Mouse (Mus musculus): ENCODE measurements around the gene Ube2i.

Gene Ube2i

DNA sequence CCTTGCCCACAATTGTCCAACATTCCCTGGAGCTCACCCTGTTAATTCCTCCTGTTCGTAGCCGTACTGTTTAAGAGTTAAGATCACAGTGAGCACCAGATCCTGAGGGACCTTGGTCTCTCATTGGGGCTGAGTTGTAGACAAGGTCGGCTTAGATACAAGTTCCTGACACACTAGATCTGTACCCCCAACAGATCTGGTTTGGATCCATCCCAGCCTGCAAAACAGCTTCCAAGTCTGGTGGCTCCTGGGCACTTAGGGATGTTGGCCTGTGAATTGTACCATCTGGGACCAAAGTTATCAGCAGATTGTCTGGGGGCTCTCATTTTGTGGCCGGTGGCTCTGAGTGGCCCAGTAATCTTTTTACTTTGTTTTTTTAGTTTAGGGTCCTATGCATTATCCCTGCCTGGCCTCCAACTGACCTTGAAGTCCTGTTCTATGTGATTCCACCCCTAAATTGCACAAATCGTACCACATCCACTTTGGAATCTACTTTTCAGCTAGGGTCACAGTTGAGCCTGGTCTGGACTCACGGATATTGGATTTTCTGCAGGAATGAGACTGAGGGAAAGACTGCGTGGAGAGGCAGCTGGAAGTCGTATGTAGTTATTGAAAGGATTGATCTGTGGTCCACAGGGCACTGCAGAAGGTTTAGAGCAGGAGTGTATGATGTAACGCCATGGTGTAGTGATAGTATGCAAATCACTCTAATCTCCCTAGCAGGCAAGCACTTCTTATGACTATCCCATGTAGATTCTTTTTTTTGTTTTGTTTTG, at the start of gene Ube2i:
TSS of gene Ube2i (minus strand) at position 52 of the 776 bp plus-strand sequence.
- no peak for DNase-seq

DNA sequence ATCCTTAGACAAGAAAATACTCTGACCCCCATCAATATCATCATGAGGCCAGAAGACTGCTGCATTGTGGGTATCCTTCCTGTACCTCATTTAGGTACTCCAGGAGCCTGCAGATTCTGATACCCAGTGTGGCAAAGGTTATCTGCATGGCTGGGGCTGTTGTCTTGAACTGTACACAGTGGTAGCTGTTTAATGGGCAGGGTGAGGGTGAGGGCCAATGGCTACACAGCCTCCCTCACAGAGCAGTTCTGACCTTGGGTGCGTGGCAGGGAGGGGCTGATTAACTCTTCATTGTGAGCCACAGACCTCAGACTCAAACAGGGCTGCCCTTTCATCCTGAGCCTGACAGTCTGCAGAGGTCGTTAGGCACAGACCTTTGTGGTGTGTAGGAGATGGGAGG, 48.5 kb upstream of the Ube2i start:
- no peak for DNase-seq

DNA sequence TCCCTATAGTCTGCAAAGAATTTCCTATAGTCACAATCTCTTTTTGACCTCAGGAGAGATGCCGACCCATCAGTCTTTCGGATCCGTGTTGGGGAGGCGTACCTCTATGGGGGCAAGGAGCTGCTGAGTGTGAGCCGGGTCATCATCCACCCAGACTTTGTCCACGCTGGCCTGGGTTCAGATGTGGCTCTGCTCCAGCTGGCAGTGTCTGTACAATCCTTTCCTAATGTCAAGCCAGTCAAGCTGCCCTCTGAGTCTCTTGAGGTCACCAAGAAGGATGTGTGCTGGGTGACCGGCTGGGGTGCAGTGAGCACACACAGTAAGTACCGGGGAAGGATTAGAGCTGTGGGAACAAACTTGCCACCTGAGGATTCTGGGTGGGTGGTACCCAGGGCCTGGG, 46.4 kb upstream of the Ube2i start:
- DNase-seq = no peak

DNA sequence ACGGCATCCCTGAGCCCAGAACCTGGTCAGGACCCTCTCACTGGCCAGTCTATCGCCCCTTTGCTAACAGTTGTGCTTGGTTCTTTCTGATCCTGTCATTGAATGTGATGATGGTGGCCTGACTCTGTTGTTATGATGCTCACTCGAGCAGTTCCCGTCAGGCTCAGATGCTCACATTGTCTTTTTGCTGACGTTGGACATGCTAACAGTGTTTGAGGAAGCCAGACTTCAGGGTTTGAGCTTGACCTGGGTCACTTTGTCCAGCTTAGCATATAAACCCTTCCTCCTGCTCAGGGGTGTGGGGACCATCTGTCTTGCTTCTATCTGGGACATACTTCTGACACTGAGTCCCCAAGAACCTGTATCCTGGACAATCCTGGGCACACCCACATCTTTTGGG, 43.9 kb upstream of the Ube2i start, which contains the start of gene Prss29:
TSS of gene Prss29 (plus strand) at position 301 of the 400 bp plus-strand sequence.
- DNase-seq = no peak

DNA sequence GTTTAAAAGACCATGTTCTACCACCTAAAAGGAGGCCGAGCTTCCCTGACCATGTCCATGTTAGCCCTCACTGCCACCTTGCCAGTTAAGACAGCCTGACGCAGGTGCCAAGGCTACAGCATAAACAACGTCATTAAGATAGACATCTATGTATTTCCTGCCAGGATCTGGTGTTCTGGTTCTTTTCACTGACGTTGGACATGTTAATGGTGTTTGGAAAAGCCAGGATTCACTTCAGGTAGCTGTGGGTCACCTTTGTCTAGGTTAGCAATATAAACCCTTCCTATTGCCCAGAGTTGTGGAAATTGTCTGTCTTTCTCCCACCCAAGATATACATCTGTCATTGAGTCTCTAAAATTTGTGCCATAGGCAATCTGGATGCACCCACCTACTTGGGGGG, 33.9 kb upstream of the Ube2i start, which contains the start of gene Prss28:
TSS of gene Prss28 (plus strand) at position 301 of the 400 bp plus-strand sequence.
- no peak for DNase-seq

DNA sequence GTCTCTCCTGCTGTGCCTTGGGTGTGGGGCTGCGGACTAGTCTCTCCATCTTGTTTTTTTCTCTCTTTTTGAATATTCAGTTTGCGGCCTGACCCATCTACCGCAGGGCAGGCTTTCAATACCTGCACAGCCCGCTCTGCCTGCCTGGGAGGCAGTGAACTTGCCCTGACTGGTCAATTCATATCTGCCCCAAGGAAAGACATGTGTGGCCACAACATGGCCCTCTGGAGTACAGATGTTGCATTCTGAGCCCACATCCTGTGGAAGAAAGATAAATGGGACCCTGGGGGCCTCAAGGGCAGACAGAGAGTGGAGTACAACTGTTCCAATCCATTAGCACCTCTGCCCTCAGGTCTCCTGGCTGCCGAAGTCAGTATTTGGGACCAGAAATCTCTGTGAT, 23.7 kb upstream of the Ube2i start, which contains the start of gene Prss34:
TSS of gene Prss34 (plus strand) at position 301 of the 400 bp plus-strand sequence.
- DNase-seq = no peak

DNA sequence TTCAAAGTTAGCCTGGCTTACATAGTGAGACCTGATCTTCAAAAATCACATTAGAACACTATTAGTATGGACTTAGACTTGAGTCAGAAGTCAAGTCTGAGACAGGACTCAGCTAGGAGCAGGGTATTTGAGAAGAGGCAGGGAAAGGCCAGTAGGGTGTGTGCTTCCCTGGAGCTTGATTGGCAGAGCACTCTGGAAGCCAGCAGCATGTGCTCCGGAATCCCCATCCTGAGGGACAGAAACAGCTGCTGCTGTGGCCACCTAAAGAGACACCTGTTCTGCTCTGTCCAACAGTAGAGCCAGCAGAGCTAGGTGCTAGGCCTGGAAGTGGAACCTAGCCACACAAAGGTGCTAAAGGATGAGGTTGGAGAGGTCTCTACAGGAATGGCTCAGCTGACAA, 19.7 kb upstream of the Ube2i start:
- no peak for DNase-seq

DNA sequence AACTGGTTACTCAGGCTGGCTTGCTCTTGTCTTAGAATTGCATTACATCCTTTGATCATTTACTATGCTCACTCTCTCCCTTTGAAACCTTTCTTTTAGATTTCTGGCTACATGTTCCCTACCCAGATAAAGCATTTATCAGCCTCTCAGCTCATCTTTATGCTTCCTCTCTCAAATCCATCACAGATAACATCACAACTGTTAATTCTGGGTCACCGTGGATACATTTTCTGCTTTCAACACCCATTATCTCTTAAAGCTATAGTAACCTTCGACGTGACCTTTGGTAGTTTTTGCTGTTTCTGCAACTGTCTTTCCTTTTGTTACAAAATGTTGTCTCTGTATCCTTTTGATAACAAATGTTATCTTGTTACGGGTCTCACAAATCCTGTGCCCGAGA, 19.1 kb upstream of the Ube2i start:
- DNase-seq = no peak

DNA sequence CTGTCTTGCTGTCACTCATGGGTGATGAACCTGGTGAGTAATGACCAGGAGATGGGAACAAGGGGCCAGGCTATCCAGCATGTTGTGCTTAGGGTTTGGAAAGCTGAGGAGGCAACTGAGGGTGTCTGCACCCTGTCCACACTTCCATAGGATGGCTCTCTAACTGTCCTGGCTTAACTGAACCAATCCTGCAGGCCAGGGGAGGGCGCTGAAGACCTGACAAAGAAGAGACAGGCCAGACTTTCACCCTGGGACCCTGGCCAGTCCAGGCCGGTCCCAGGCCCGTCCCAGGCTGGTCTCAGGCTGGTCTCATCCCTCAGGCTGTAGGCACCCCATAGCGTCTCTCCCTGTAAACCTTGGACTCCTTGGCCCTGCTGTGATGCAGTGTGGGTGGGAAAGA, 16.0 kb upstream of the Ube2i start:
- DNase-seq = peak; percentile 24

DNA sequence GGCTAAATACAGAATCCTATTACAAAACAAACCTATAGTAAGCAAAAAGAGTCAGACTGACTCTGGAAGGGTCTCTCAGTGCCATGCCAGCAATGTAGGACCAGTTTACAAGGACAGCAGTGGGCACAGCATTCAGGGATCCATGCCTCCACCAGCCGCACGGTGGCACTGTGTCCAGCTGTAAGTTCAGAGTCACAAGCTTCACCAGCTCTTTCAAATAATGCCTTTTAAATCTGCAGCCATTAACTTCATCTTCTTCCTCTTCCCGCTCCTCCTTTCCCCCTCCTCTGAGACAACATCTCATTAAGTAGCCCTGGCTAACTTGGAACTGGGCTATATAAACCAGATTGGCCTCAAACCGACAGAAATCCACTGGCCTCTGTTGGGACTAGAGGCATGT, 14.4 kb upstream of the Ube2i start:
- DNase-seq = peak; percentile 65

DNA sequence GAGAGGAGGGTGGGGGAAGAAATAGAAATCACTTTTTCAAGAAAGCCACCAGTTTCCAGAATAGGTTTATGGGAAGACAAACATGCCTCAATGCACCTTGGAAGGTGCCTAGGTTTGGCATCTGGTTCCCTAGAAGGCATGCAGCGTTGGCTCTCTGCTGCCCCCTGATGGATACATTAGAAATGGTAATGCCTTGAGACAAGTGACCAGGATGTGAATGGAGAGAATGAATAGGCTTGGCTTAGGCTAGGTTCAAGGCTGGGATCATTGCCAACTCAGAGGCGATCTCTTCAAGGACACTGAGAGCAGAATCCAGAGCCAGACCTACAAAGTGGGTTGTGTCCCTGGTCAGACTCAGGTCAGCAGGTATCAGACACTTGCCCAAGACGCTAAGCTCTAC, 10.6 kb upstream of the Ube2i start:
- peak; percentile 82 for DNase-seq

DNA sequence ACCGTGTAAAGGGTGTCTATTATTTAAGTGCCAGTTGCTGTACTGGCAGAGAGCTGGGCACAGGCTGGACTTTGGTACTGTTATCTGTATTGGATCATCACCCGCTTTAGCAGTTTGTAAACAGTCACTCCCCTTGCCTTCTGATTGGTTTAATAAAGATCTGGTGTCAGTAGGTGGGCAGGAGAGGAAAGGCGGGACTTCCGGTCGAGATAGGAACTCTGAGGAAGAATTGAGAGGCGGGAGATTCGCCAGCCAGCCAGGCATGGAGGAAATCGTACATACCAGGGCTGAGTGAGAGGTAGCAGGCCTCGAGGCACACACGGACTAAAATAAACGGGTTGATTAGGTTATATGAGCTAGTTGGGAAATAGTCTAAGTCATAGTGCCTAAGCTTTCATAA, 7.7 kb upstream of the Ube2i start:
- peak; percentile 80 for DNase-seq

DNA sequence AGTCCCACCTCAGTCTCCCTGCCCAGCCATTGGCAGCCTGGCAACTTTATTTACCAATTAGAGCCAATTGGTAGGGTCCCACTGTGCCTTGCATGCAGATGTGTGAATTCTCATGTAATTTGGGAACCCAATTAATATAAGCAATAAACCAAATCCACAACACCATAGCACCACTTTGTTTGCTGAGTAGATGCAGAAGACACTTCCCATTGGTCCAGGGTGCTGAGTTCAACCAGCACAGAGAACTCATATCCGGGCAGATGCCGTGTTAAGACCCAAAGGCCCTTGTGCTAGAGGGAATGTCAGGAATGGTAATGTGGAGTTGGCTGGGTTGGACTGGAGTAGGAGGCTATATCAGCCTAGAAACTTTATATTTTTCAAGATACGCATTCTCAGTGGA, 1.4 kb upstream of the Ube2i start:
- no peak for DNase-seq

DNA sequence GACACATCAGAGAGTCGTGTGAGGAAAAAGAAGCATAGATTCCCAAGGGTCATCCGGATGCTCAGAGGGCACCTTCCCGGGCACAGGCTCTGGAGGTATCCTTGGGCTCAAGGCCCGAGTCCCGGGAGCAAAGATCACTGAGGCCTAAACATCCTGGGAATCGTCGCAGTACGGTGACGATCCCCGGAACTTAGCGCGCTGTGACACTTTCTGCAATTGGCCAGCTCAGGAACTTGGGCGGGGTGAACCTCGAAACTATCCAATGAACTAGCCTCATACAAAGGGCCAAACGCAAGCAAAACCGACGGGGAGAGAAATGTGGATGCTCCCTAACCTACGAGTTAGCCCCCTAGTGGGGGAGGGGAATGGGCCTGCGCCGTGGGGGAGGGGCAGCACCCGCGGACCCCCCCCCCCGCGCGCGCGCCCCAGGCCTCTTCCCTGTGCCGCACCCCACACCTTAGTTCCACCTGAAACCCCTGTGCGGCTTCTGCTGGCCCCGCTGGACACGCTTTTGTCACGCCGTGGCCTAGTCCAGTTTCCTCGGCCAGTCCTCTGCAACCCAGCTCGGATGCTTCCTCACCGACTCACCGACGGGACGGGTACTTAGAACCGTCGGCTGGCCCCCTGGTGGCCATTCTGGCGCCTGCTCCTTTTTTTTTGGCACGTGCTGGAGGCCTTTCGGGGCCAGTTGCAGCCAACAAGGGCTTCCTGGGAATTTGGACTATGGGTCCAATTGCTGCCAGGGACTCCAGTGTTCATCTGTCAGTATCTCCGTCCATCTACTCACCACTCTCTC, 518 bp downstream of the Ube2i start:
- DNase-seq = peak; percentile 95

DNA sequence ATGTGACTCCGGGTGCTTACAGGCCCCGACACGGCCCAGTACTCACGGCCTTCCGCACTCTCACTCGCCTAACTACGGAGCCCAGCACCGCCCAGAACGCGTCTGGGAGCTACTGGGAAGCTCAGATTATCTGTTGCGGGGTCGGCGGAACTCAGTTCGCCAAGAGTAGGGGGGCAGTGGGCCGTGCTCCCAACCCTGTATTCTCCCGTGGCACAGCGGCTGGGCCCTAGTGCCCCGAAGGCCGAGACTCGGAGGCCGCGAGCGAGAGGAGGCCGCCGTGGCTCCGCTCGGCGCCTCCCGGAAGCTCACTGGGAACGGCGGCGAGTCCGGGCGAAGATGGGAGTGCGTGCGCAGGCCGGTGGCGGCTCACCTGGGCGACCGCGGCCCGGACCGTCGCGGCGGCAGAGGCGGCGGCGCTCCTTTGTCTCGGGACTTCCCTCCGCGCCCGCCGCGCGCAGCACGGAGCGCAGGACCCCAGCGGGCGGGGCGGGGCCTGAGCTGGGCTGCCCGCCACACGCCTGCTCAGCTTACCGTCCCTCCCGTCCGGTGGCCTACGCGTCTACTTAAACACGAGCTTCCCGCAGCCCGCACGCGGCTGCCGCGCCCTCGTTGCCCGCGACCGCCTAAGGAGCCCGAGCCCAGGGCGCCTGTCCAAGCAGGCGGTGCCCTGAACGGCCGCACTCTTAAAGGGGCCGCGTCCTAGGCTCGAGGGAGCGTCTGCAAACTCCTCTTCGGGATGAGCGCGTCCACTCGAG, 1.3 kb downstream of the Ube2i start:
- DNase-seq = peak; percentile 92

DNA sequence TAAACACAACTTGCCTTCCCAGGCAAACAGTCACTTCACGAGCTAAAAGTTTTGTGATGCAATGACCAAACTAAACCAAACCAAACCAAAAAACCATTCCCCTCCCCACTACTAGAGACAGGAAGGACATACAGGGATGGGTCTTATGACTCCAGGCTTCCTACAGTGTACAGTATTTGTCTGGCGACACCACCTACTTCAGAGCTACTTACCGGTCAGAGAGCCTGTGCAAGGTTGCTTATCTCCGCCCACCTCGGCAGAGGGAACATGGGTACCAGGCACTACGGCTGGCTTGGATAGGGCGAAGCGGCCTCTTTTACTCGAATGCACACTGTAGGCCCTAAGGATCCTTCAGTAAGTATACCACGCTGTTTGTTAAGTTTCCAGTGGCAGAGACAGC, 2.1 kb downstream of the Ube2i start:
- peak; percentile 46 for DNase-seq

DNA sequence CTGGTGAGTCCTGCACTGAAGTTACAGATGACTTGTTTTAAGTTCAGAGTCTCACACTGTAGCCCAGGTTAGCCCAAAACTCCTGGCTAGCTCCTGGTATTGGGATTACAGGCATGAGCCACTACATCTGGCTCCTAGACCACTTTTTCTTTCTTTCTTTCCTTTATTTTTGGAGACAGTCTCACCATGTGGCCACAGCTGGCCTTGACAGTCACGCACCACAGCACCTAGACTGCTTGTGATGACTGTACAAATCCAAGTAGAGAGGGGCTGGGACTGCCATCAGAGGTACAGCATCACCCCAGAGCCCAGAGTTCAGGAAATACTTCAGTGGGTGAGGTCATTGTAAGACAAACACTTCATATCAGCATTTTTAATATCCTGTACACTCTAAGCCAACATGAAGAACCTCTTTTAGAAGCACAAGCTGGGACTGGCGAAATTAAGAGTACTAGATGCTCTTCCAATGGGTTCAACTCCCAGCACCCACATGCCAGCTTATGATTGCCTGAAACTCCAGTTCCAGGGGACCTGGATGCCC, 3.6 kb downstream of the Ube2i start:
- DNase-seq = no peak

DNA sequence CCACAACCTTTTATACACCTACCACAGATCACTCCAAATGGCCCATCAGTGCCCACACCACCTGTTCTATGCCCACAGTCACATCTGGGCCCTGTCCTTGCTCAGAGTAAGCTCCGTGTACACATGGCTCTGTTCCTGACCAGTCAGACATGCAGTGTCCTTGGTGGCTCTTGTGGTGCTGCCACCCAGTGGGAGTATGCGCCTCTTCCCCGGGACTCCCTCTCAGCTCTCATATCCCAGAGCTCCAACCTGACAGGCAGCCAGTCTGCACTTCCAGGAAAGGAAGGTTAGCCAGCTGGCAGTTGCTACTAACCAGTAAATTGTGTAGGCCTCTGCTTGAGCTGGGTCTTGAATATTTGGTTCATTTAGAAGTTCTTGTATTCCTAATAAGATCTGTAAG, 10.0 kb downstream of the Ube2i start:
- DNase-seq = peak; percentile 47

DNA sequence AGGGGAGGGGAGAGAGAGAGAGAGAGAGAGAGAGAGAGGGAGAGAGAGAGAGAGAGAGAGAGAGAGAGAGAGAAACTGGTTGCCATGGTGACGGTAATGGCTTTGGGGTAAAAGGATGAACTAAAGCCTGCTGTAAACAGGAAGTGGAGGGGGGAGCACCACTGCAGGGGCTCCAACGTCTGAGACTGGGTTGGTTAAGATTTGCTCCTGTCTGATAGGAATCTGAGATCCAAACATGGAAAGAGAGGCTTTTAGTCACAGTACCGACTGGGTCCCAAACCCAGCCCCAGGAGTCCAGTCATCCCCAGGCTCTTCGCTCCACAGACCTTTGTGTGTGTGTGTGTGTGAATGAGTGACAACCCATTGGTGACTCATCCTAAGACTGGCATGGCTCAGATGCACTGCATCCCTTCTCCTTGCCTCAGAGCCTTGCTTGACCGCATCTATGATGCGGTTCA, 16.6 kb downstream of the Ube2i start:
- no peak for DNase-seq

DNA sequence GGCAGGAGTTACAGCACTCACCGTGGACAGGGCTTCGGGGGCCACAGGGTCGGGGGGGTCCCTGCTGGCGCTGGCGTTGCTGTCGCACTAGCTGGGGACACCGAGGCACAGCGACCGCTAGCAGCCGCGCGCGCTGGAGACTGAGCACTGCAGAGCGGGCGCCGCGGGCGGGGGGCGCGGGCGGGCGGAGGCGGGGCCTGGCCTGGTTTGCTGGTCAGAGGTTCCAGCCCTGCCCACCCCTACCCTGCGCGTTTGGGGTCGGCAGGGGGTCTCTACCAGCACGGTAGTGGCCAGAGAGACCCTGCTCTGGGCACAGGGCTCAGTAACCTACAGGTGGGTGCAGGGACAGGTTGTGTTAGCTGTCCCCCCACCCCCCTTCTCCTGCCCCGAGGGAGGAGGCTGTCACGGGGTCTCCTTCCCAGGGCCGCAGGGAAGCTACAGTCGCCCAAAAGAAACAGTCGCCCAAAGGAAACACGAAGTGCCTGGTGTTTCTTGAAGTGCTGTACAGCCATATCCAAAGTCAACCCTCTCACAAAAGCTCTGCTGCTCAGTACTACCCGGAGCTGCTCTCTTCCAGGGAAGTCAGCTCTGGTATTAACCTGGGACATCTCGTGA, 18.2 kb downstream of the Ube2i start, which contains the start of gene Baiap3:
TSS of gene Baiap3 (minus strand) at position 225 of the 615 bp plus-strand sequence.
- peak; percentile 73 for DNase-seq

DNA sequence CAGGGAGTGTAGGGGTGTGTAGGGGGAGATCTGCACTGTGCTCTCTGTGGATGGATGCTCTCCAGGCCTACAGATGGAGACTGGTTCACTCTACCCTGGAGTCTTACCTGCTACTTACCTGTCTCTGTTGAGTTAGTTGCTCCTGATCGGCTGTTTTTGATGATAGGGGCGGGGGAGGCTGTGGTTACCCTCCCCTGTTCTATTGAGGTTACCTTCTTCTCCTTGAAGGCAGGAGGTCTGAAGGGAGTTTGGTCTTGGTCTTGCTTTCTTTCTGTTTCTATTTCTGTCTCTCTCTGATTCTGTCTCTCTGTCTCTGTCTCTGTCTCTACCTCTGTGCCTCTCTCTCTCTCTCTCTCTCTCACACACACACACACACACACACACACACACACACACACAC, 19.3 kb downstream of the Ube2i start:
- DNase-seq = no peak

DNA sequence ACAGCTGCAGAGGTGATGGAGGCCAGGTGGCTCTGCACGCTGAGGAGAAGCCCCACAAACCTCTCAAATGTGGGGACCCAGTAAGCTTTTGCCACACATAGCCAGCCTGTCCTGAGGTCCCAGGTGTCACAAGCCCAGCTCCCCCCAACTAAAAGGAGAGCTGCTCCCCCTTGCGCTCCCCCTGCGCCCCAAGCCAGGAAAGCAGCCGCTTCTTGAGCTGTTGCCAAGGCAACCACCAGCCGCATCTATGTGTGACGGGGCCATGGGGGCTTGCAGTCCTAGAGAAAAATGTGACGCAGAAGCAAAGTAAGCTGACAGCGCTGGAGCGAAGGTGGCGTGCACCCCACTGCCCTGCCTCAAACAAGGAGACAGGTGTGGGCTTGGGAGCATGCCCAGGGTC, 20.7 kb downstream of the Ube2i start:
- DNase-seq = no peak

Data from kidney, postnatal 10 days (tissue).